Mouse (Mus musculus) right cerebral cortex, postnatal 25 days (tissue): ENCODE data around the gene 1700029I15Rik.
"Not testable (repeated sequence)": the region's sequence is repeated elsewhere in the genome, so short reads cannot be mapped to it uniquely, and the experiment has no call there.

ENCODE experiments used
- DNase-seq: peaks from one replicate; pipeline ENCODE4 v3.0.0; 2022

1700029I15Rik gene

DNA sequence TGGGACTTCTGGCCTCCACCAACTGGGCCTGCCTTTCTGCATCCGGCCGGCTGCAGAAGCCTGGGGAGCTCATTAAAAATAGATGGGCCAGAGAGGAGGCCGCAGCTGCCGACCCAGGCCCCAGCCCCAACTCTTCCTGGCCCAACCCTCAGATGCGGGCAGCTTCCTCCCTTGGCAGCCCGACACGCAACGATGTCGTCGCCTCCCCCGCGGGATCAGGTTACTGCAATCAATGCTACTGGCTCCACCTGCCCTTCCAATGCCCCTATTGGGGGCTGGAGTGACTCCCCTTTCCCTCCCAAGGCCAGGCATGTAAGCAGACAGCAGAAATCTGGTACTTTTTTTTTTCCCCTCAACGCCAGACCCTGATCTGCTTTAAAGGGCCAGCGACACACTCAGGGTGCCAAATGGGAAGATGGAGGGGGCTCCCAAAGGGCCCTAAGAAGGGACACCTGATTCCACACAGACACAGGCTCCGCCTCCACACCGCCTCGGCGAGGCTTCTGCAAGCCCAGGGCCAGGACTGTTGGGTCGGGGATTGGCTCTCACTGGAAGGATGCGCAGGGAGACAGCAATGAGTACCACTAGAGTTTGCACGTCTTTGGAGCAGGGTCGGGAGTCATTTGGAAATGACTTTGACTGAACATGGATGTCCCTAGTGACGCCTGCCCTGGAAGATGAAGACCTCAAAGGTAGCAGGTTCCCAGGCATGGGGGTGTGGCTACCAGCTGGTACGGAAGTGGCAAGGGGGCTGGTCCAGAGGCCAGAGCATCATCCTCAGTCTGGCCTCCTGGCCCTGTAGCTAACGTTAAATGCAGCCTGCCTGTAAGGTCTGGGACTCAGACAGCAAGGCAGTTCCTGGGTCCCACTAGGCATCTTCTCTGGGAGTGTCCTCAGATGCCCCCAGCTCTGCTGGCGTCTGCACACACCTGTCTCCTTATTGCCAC, 10.3 kb downstream of the 1700029I15Rik start:
- DNase-seq, result no peak

DNA sequence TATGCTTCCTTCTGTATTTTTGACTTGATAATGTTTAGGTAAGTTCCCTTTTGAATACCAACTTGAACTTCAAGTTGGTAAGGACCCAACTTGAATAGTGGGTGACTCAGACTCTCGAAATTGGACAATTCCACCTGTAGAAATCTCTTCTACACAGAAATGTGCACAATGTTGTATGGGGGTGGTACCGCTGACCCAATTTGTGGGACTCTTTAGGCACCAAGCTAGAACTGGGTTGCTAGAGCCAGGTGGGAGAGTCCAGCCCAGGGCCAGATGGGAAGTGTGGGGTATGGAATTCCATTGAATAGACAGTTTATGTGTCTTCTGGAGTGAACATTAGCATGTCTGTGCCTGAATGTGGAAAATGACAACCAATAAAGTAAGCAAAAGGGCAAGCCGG, 13.2 kb downstream of the 1700029I15Rik start:
- DNase-seq, result no peak

DNA sequence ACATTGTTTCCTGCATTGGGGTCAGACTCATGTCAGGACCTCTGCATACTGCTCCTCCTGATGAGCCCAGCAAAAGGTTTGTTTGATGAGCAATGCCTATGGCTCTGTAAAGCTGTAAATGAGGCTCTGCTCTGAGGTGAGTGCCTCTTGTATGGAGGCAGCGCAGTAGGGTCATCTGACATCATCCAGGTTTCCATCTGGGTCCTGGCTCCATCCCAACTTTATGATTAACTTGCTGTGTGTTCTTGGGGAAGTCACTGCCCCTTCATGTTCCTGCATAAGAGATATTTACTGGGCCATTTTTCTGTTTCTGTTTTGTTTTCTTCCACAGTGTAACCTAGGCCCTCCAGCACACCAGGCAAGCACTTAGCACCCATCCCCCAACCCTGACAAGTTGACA, 15.1 kb downstream of the 1700029I15Rik start:
- no peak for DNase-seq

DNA sequence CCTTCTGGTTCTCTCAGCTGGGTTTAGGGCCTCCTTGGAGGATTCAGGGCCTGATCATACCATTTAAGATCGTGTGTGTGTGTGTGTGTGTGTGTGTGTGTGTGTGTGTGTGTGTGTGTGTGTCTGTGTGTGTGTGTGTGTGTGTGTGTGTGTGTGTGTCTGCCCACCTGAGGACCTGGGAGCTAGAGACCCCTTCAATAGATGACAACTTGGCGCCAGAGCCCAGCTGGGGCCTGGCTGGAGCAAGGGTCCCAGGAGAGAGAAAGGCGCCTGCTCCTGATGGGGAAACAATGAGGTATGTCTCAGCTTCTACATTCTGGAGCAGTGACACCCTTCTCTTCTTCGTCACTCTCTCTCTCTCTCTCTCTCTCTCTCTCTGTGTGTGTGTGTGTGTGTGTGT, 17.5 kb downstream of the 1700029I15Rik start:
- not testable (repeated sequence) for DNase-seq

DNA sequence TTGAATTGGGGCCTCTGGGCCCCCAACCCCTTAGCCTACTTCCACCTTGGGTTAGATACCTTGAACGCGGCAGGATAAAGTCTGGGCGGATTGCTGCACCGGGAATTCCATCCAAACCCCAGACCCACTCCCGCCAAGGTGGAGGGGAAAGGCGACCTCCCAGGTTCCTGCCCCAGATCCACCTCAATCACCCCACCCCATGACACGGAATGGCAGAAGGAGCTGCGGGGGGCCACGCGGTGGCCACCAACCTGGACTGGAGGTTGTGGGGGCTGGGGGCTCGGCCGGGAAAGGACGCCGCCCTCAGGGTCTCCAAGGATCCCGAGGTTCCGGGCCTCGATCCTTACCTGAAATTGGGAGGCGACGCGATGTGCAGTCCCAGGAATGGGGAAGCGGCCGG, 18.3 kb downstream of the 1700029I15Rik start:
- DNase-seq, result no peak

DNA sequence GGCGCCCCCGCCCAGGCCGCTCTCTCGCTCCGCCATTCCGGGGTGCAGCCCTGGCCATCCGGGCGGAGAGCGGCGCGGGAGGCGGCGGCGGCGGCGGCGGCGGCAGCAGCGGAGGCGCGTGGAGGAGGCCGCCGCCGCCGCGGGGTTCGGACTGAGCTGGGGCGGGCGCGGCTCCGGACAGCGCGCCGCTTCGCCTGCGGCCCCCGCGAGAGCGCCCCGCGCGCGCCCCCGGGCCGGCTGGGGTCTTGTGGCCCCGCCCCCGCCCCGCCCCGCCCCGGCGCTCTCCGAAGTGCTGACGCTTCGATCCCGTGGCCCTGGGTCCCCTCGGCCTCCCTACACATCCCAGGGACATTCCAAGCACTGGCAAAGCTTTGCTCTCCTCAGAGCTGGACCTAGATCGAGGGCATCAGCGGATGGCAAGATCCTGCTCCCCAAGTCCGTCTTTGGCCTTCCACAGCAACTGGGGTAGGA, 18.8 kb downstream of the 1700029I15Rik start, which contains the start of gene Mapk8ip1:
Gene Mapk8ip1, minus strand, starts transcription at position 173 of the 471 bp plus-strand sequence.
- no peak for DNase-seq

DNA sequence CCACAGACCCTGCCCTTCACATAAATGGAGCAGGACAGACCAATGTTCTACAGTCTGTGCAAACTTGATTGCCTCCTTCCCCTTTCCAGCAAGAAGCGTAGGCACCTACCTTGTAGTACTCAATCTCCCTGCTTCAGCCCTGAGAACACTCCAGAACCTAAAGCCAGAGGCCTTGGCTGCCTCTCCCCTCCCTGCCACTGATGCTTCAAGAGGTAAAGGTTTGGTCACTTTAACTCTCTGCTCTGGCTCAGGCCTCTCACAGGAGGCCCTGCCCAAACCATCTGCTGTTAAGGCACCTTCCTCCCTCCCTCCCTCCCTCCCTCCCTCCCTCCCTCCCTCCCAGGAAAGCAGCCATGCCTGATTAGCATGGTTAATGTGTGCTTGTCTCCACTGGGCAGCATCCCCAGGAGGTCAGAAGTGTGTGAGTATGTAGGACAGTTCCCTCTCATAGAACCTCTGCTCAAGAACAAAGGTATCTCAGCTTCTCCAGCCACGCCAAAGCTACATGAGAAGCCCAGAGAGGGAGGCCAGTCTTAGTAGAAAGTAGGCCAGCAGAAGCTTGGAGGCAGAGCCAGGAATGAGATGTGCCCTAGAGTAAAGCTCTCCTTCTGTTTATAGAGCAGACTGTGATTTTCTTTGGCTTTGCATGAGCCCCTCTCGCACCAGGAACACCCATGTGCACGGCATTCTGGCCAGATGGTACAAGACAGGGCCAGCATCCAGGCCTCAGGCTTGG, 20.4 kb downstream of the 1700029I15Rik start:
- DNase-seq, result no peak

DNA sequence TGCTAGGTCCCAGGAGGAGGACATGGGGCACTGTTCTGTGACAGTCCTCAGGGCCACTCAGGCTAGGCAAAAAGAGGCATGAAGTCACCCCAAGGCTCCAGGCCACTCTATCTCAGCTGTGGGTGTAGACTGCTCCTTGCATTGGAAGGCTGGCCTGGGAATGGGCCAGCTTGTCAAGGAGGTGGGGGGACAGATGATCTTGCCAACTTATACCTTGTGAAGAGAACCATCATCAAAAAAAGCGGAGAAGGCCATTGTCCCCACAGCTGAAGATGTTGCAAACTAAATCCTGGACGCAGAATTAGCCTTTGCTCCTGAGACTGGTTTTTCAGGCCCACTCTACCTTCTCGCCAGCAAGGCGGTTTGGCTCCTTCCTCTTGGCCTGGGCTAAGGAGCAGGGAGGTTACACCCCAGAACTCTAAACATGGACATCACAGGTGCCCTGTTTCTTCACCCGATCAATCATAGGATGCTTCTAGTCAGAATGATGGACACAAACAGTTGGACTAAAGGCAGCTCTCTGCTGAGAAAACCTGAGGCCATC, 21.5 kb downstream of the 1700029I15Rik start:
- no peak for DNase-seq

DNA sequence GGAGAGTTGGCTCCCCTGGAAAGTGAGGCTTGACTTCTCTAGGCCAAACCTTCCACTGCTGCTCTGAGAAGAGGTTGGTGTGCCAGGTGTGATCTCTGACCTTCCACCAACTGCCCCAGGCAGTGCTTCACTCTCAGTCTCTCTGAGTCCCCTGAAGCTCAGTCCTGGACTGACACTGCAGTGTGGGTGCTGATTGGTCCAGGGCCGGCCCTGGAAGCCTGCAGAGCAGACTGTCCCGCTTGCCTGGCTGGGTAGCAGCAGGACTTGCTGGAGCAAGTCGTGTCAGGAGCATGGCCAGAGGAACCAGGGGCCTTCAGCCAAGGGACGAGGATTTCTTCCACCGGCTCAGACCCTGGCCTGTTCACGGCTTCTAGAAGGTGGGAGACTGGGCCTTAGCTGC, 22.4 kb downstream of the 1700029I15Rik start:
- DNase-seq, result no peak

DNA sequence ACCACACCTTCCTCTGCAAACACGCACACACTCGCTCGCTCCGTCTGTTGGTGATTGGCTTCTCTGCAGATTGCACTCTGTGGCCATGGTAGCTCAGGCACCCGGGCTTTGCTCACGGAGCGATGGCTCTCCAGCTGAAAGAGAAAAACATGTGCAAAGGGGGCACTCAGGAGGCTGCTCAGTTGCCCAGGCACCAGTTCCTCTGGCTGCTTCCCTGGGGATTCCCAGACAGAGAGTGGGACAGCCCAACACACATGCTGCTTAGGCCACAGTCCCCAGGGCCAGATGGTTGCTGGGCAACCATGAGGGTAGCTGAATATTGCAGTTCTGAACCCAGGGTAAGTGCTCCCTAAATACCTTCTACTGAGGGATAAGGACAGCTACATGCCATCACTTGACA, 23.3 kb downstream of the 1700029I15Rik start:
- no peak for DNase-seq

DNA sequence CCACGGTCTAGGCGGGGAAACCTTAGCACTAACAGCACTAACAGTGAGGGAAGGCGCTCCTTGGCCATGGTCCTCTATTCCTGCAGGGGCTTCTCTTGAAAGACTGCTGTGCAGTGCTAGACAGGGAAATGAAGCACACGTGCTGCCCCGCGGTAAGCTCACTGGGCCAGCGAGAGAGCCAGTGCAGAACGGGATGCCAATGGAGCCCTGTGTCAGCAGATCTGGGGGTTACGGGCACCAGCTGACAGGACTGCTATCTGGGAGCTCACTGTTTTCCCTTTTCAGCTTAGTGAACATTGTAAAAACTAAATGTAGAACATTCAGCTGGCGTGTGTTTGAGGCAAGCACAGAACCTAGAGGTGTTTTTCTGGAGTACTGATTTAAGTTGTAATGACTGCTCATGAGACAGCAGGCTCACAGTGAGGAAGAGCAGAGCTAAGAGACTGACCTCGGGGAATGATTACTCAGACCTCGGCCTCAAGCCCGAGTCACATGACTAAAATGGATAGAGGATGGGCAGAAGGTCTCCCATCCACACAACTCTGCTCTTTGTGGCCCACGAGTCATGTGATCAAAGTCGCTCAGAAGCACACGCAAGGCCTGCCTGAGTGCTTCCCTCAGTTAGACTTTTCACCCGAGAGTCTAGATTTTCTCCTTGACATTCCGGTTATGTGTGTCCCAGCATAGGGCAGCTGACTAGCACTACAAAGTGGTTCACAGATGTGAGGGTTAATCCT, 26.1 kb downstream of the 1700029I15Rik start:
- no peak for DNase-seq

DNA sequence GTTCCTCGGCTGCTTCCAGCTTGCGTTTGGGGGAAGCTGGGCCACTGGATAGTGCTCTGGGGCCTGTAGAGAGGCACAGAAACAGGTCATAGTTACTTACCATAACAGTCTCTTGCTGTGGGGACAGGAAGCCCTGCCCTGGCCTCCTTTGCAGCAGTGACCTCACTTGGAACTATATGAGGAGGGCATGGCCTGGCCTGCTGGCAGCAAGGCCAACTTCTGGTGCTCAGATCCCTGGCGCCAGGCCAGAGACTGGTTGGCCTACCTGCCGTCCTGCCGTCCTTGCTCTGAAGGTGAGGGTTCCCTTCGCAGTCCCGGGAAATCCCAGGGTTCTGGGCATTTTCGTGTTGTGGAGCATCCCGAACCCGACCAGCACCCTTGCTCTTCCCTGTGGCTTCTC, 29.4 kb downstream of the 1700029I15Rik start:
- no peak for DNase-seq

DNA sequence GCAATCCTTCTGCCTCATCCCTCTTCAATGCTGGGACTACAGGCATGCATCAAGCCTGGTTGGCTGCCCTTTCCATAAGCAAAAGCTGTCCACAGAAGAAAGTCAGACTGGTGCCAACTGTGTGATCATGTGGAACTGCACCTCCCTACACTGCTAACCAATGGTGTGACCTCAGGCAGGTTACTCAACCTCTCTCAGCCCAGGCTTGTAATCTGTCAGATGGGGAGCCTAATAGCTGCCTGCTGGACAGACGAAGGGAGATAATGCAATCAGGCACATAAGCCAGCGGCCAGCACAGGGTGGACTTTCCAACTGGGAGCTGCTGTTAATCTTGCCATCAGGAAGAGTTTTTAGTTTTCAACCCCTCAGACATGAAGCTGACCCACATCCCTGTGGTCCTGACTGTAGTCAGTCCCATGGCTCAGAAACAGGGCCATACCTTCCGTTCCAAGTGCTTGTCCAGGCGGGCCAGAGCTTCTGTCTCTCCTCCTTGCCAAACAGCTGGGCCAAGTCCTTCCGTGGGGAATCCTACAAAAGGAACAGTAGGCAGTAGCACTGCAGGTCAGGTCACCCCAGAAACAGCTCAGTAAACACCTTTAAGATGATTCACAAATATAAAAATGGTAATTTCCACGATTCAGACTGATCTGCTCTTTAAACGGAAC, 39.5 kb downstream of the 1700029I15Rik start:
- DNase-seq, result no peak

DNA sequence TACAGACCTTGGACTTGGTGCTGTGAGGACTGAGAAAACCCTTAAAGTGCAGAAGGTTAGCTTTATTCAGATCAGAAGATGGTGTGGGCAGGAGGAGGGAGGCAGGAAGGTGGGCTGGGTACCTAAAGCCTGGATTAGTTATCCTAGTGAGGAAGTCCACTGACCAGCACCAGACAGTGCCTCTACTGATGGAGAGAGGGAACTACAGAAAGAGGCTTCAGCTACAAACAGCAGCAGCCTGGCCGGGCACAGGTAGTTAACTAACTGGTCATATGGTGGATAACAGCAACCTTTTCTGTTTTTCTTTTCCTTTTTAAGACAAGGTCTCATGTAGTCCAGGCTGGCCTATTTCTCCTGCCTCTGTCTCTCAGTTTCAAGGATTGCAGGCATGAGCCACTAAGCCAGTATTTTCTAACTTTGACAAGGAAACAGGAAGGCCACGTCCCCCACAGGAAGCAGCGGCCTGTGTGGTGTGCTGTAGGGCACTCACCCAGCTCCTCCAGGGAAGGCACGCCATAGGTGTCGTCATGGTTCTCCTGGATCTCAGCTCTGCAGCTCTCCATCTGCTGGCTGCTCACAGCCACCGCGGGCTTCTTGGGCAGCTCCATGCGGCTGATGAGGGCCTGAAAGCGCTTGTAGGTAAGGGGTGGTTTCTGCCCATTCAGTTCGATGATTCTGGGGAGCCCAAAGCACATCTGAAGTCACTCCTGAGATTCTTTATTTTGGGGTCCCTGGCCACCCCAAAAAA, 40.2 kb downstream of the 1700029I15Rik start:
- no peak for DNase-seq

DNA sequence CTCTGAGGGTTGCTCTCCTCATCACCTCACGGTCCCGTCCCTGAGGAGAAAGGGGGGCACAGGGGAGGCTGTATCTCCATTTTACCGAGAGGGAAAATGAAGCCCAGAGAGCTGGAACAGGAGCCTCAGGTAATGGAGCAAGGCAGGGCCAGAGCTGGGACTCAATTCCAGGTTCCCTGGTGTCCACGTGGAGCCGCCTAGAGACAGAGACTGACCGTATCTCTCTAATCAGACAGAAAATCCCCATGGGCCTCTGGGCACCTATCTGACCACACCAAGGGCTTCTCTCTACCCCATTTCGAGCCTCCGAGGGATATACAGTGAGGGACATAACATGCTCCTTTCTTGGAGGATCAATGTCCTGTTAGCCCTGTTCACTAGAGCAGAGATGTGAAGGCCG, 40.8 kb downstream of the 1700029I15Rik start:
- DNase-seq, result no peak

DNA sequence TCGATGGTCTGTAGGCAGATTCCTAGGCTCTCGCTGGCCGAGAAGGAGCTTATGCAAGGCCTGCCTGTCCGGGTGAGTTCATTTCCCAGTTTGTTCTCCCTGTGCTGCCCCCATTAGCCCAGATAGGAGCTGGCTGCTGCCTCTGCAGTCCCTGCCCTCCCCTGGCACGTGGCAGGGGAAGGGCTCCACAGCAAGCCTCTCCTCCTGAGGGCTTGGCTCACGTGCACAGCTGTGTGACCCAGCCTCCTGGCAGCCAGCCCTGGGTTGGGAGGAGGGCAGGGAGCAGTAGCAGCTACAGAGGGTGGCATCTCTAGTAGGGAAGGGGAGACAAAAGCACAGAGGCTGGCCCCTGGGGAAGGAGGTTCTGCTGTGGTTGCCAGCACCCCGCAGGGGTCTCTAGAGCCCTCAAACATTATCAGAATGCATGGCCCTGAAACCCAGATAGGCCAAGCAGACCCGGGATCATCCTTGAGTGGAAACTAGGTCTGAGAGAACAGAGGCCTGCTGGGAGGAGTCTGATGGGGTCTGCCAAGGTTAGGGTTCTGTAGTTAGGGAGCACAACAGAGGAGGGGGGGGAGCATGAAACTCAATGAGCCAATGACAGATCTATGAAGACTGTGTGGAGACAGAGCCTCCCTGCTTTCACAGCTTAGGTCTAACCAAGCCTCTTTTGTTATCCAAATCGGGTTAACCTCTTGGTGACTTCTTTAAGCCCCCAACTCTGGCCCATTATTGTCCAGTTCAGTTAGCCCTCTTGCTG, 41.5 kb downstream of the 1700029I15Rik start:
- peak; percentile 79 for DNase-seq

DNA sequence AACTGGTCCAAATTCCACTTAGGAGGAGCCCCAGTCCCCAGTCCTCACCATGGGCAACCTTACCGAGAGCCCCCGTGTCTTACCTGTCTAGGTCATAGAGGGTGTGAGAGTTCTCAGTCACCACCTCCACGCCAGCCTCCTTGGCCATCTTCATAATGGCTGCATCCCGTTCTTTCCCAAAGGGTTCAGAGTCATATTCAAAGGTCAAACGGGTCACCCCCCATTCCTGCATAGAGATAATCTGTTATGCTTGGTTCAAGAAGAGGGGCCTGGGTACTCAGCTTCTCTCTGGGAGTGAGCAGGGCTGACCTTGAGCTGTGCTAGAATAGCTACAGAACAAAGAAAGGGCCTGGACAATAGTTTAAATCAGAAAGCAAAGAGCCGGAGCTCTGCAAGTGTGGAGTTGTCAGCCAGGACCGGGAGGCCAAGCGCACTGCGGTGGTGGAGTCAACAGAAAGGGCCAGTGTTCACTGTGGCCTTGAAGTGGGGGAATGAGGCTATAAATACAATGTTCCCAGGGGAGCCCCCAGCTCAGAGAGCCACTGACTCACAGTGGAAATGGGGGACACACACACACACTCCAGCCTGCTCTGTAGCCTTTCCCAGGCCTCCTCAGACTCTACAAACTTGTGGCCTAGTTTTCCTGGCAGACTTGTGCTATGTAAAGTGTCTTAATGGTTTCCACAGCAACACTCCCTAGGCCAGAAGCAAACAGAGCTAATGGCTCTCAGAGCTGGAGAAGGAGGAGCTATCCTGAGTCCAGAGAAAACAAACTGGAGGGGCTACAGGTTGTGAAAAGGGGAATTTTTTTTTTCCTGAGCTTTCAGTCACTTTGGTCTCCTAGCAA, 42.3 kb downstream of the 1700029I15Rik start:
- DNase-seq, result no peak

DNA sequence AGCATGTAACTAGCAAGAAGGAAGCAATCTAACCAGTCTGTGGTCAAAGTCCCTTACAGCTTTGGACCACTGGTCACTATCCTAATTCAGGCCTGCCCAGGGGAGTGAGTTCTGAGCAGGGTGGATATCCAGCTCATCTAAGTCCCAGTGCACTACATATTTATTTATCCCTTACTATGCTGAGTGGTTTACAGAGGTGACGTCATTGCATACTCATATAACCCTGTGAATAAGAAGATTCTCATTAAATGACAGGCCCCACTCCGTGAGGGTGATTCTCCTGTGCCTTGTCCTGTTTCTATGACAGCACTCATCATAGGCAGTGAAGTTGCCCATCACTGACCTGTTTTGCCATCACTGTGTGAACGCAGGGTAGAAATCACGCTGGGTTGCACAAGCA, 43.0 kb downstream of the 1700029I15Rik start:
- no peak for DNase-seq

DNA sequence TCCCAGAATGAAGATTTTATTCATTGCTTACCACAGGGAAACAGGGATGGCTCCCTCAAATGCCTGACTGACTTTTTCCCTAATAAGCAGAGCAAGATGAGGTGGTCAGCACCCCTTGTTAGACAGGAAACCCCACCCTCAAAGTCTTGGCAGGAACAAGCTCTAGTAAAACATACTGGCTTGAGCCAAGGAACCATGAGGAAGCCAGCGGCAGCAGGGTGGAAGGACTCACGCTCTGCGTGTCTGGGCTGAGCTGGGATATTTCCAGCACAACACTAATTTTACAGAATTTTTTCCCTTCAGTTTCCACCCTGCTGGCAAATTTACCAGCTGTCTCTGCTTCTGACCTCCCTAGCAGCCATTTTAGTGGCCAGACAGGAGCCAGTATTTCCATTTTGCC, 44.1 kb downstream of the 1700029I15Rik start:
- no peak for DNase-seq

DNA sequence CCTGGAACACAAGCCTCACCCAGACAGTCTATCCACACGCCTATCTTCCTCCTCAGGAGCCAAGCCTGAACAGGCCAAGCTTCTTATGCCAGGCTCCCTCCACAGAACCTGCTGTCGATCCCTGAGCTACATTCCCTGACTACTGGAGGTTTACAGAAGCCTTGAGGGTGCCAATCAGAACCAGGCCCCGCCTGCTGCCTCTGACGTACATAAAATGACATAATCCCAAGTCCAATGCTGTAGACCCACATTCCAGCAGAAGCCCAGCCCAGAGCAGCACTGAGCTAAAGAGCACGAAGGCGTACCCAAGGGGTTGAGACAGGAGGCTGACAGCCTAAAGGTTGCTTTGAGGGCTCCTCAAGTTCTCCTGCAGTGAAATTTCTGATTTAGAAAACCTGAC, 45.5 kb downstream of the 1700029I15Rik start:
- peak; percentile 80 for DNase-seq
